Mouse (Mus musculus) embryo, embryonic 10 days (tissue): ENCODE results near the gene Ppef1.

ENCODE experiments used
- DNase-seq: peaks from one replicate; pipeline ENCODE4 v3.0.0-alpha.2; 2015; ENCODE audit warnings: low spot score

Ppef1 gene

DNA sequence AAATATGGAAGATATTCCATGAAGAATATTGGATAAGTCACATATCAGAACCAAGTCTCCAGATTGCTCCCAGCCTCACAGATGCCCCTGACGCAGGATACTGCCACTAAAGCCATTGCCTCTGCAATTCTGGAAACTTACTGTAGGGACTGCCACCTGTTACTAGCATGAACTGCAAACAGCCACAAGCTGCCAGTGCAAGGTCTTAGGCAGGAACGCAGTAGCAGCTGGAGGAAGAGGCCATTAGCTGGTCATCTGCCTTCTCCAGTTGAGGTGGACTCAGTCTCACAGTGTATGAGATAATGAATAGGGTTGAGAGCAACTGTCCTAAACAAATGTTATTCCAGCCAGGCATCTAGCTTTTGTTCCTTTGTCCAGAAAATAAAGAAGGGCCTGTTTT is 137.5 kb downstream of the Ppef1 start:
- DNase-seq: no peak

DNA sequence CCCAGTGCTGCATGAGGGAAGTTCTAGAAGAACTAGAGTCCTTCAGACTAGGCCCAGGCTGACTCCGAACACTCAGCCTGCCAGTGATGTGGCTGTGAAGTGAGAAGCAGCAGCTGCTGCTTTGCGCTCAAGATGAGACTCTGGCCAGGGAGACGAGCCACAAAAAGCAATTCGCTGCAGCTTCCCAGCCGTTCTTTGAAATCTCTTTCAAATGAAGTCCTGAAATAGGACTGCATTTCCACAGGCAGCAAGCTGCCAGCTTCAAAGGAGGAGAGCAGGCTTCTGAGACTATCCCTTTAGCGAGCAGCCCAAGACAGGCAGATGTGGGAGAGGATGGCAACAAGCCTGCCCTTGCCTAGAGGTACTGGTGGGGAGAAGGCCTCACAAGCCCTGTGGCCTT is 142.6 kb downstream of the Ppef1 start:
- no peak for DNase-seq

DNA sequence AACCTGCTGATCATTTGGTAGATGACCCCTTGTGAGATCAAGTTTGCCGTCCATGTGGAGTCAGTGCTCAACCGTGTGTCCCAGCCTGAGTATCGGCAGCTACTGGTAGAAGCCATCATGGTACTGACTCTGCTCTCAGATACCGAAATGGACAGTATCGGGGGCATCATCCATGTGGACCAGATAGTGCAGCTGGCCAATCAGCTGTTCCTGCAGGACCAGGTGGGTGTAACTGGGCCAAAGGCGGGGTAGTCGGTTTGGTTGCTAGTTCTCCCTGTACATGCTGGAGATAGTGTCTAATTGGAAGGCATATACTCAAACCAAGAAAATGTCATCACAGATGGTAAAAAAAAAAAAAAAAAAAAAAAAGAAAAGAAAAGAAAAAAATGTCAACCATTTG is 145.4 kb downstream of the Ppef1 start:
- no peak for DNase-seq

DNA sequence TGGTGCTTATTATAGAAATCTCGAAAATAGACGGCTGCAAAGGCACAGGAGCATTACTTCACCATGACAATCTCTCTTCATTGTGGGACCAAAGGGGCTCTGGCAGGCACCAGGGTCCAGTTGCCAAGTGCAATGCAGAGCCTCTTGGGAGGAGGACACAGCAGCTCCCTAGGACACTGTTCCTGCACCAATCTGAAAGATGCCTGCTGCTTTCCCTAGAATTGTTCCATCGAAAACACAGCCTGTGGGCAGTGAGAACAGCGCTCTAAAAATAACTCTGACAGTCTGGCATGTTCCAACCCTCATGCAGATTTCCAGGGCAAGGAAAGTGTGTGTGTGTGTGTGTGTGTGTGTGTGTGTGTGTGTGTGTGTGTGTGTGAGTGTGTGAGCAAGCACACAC is 147.0 kb downstream of the Ppef1 start:
- DNase-seq: no peak

DNA sequence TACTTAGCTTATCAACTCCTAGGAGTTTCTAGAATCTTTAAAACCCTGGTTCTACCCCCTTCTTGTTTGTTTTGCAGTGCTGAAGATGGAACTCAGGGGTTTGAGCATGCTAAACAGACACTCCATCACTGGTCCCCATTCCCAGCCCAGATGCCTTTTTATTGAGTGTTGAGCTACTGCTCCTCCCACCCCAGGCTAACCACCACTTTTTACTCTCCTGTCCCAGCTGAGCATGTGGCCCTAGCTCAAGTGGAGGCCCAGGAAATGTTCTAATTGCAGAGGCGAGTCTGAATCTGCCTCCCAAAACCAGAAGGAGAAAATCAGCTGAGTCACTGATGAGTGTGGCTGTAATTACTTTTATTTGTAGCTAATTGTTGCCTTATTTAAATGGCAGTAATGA is 150.5 kb downstream of the Ppef1 start:
- no peak for DNase-seq

DNA sequence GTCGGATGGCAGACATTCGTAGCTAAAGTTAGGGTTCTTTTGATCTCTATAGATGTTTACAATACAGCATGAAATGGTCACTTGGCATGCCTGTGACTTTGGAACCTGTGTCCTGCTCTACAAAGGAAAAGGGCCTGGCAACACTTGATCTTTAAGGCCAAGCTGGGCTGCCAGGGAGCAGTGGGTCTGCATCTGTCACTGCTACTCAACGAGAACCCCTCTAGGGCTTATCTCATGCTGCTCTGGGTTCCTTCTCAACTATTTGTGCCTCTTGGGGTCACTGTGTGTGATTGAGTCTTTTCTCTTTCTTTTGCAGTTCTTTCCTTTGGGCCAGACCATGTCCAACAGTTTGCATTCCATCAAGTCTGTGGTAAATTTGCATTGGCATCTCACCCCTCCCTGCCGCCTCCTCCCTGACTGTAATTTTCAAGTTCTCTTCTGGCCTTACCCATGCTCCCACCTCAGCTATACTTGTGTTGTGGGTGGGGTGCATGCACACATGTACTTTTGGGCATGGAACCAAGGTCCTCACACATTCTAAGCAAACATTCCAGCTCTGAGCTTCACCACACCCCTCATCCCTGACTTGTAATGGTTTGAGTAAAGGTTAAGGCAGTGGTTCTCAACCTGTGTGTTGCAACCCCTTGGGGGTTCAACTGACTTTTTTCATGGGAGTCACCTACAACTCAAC is 151.3 kb downstream of the Ppef1 start:
- DNase-seq: no peak

DNA sequence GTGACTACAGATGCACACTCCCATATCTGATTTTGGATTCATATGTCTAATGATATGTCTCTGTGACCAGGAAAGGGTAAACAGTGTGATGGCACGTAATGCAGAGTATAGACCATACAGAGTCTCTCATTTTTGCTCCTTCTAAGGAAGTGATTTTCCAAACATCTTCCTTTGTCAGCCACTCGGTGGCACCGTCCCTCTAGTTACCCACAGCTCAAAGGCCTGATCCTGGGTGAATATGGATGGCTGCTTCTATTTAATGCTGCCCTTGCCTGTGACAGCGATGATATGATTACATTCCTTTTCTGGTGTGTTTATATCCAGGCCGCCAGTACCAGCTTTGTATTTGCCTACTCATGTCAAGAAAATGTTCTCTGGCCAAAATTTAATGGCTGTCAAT is 152.0 kb downstream of the Ppef1 start:
- no peak for DNase-seq
